Mouse (Mus musculus): ENCODE measurements around the gene Pde6d. TPM values are rescaled to one million over a fixed set of nuclear protein-coding genes. Genes with fewer than 3 reads are reported as not detected.

The Pde6d gene
- total RNA-seq, 2 experiments from 2014 or later: 49.0 to 54.7 TPM

- no peak for DNase-seq (ENCODE audit: low spot score in 2 of 2)
- peak overlapping the region; percentile 99 for H3K27ac ChIP-seq
Measured at GRCm38 (mm10) chr1:86502221-86503048, 80.0 kb downstream of the Pde6d start.

GRCm38 (mm10) chr1:86501559-86501958 lies 80.9 kb downstream of the Pde6d start:
- peak; percentile 85 for TF ChIP-seq CTCF (conservative IDR thresholded peaks at IDR 0.05)
- no peak overlapping the region for H3K4me3 ChIP-seq
- peak; percentile 90 to 97 for DNase-seq (ENCODE audit: low spot score in 2 of 2)
- peak overlapping the region; percentile 88 for H3K27ac ChIP-seq

More at GRCm38 (mm10) chr1:86502221-86503048, 80.0 kb downstream of the Pde6d start:
- TF ChIP-seq CTCF (conservative IDR thresholded peaks at IDR 0.05): no peak
- H3K4me3 ChIP-seq: no peak overlapping the region

DNA sequence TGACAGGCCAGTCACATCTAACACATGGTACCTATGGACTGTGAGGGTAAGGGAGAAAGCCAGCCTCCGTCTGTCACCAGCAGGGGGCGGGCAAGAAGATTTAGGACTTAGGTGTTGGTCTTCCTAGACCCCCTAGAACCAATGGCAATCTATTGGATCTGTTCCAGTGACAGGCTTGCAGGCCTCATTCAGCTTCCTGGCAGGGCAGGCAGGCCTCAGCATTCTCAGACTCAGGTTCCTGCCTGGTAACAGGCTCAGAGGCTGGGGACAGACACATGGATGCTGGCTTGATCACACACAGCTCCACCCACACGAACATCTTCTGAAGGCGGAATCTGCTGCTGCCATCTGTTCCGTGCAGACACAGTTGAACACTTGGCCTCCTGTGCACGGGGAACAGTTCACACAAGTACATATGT lies 81.3 kb downstream of the Pde6d start:
- peak overlapping the region; percentile 88 for H3K27ac ChIP-seq
- TF ChIP-seq CTCF (conservative IDR thresholded peaks at IDR 0.05): peak; percentile 76
- H3K4me3 ChIP-seq: no peak overlapping the region
- peak; percentile 83 to 90 for DNase-seq (ENCODE audit: low spot score in 2 of 2)

DNA sequence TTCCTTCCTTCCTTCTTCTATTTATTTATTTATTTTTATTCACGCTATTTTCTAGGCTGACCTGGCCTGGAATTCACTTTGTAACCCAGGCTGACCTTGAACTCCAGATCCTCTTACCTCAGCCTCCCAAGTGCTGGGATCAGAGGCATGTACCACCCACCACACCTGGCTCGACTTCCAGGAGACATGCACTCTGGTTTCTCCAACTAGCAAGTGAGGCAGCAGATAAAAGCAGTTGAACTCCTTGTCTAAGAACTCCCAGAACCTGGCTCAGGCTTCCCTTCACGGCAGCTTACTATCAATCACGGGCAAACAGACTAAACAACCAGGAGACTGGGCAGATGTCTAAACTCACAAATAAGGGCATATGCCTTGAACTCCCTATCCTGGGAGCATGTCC lies 81.7 kb downstream of the Pde6d start:
- no peak for DNase-seq (ENCODE audit: low spot score in 2 of 2)
- H3K4me3 ChIP-seq: no peak overlapping the region
- H3K27ac ChIP-seq: peak overlapping the region; percentile 88

GRCm38 (mm10) chr1:86499903-86500302 lies 82.5 kb downstream of the Pde6d start:
- peak; percentile 84 for TF ChIP-seq CTCF (conservative IDR thresholded peaks at IDR 0.05)
- Histone ChIP-seq H3K27ac (peak overlapping the region; percentile 88), H3K4me3 (no peak overlapping the region)
- DNase-seq (ENCODE audit: low spot score in 2 of 2): peak; percentile 62 to 73

More for the DNA sequence above, 81.7 kb downstream of the Pde6d start:
- TF ChIP-seq CTCF (conservative IDR thresholded peaks at IDR 0.05): no peak

DNA sequence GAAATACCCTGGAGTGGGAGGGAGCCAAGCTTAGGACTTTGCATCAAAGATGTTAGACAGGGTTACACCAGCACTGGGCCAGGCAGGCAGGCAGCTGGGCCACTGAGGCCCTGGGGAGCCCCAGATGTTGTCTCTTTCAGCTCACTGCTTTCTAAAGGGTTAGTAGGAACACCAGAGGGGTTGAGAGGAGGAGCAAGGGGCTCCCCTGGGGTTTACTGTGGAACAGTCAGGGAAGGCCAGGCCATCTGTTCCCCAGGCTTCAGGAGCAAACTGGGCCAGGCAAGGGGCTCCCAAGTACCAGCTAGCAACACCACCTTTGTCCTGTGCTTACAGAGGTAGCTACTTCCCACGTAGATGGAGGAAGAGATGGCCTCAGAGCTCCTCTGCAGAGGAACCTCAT lies 83.8 kb downstream of the Pde6d start:
- DNase-seq (ENCODE audit: low spot score in 2 of 2): no peak

DNA sequence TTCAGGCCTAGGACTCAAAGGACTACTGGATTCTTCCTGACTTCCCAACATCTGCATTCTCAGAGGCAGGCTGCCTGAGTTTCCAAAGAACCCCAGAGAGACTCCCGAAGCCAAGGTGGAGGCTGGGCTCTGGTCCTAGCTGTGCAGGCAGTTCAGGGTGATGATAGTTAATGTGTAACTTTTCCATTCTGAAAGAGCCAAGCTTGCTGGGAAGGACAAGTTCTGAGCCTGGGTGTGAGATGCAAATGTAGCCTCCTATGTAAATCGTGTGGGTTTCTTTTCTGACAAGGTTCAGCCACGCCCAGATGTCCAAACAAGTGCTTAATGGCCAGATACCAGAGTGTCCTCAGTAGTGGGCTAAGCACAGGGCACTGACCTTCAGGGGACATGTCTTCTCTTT lies 84.4 kb downstream of the Pde6d start:
- 0 out of 2 replicates have a peak overlapping the region, but pooled peaks have one; percentile 0 for H3K27ac ChIP-seq
- TF ChIP-seq CTCF (conservative IDR thresholded peaks at IDR 0.05): no peak
- DNase-seq (ENCODE audit: low spot score in 2 of 2): no peak
- no peak overlapping the region for H3K4me3 ChIP-seq

More for the DNA sequence above, 83.8 kb downstream of the Pde6d start:
- peak overlapping the region; percentile 57; the same call in 1 of the 2 replicates for H3K27ac ChIP-seq
- no peak overlapping the region for H3K4me3 ChIP-seq
- TF ChIP-seq CTCF (conservative IDR thresholded peaks at IDR 0.05): no peak

- no peak for DNase-seq (ENCODE audit: low spot score in 2 of 2)
- Histone ChIP-seq H3K4me3 (no peak overlapping the region), H3K27ac (no peak overlapping the region)
- no peak for TF ChIP-seq CTCF (conservative IDR thresholded peaks at IDR 0.05)
Measured at GRCm38 (mm10) chr1:86497361-86497760, 85.1 kb downstream of the Pde6d start.

GRCm38 (mm10) chr1:86496340-86496739 lies 86.1 kb downstream of the Pde6d start:
- Histone ChIP-seq H3K4me3 (no peak overlapping the region), H3K27ac (no peak overlapping the region)
- no peak for DNase-seq (ENCODE audit: low spot score in 2 of 2)
- TF ChIP-seq CTCF (conservative IDR thresholded peaks at IDR 0.05): no peak

DNA sequence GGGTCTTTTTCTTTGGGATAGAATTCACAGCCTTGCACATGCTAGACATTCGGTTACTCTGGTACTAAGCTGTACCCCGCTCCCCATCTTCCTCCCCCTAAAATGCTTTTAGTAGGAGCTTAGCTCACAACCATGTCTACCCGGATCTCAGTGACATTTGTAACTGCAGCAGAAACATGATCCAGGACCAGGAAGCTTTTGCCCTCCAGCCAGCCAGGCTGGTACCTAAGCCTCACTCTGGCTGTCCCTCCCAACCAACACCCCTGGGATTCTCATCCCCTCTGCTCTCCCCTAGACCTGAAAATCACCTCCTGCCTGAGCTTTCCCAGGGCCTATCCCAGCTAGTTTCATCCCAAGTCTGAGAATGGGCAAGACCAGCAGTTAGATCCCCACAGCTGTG lies 88.6 kb downstream of the Pde6d start:
- Histone ChIP-seq H3K4me3 (no peak overlapping the region), H3K27ac (no peak overlapping the region)
- DNase-seq (ENCODE audit: low spot score in 2 of 2): no peak
- TF ChIP-seq CTCF (conservative IDR thresholded peaks at IDR 0.05): no peak

Other genes with a start within 250 kb of the Pde6d start
- gene Ncl, start 223.2 kb downstream of the Pde6d start, total RNA-seq (2021): 100 to 1,000 TPM; 140 to 145 TPM
- gene Nmur1, start 156.4 kb downstream of the Pde6d start, total RNA-seq (2021): not detected
- gene Tex44, start 156.3 kb downstream of the Pde6d start, total RNA-seq (2021): not detected
- gene Ptma, start 55.9 kb downstream of the Pde6d start, total RNA-seq (2021): 100 to 1,000 TPM; 478 to 491 TPM
- 10 to 100 TPM; 19.5 to 20.6 TPM for gene Cops7b, start 275 bp upstream of the Pde6d start, total RNA-seq (2021)
- gene Nppc, start 87.9 kb upstream of the Pde6d start, total RNA-seq (2021): 1 to 10 TPM; 6.4 to 8.3 TPM
- 10 to 100 TPM; 26.6 to 26.9 TPM for gene Dis3l2, start 121.2 kb upstream of the Pde6d start, total RNA-seq (2021)

All from layer of hippocampus, adult 2 months (tissue).